Mouse (Mus musculus) embryonic facial prominence, embryonic 11.5 days (tissue): Measurements from ENCODE around the gene R3hdm1. TPM values are rescaled to one million over a fixed set of nuclear protein-coding genes. Genes with fewer than 3 reads are reported as not detected.

Experiments used
- ATAC-seq: fragments of 200-750 bp; cut with Nextera tagmentation; replicated peaks from 2 replicates; pipeline ENCODE4 v1.8.0; 2017; ENCODE audit warnings: low read depth; ENCODE audit not compliant: insufficient number of reproducible peaks, low FRiP score, low TSS enrichment
- DNase-seq: peaks from one replicate; pipeline ENCODE4 v3.0.0-alpha.2; 2015; ENCODE audit warnings: low spot score
- H3K27ac ChIP-seq: fragments of 300-500 bp; sonication (generic); replicated peaks from 2 replicates; pipeline ENCODE4 v1.5.1; 2014; ENCODE audit warnings: mild to moderate bottlenecking, low read depth, low read length, control low read depth
- H3K27me3 ChIP-seq: fragments of 300-500 bp; sonication (generic); 2 replicates; pipeline ENCODE4 v1.6.1; 2014; ENCODE audit warnings: mild to moderate bottlenecking, low read length, moderate library complexity, mixed read lengths; ENCODE audit not compliant: control insufficient read depth, insufficient read depth
- H3K36me3 ChIP-seq: fragments of 300-500 bp; sonication (generic); replicated peaks from 2 replicates; pipeline ENCODE4 v1.6.1; 2014; ENCODE audit warnings: low read depth, mild to moderate bottlenecking, low read length, moderate library complexity, mixed read lengths; ENCODE audit not compliant: control insufficient read depth, insufficient read depth
- H3K4me1 ChIP-seq: fragments of 300-500 bp; sonication (generic); 2 replicates; pipeline ENCODE4 v1.6.1; 2014; ENCODE audit warnings: low read length, mixed read lengths; ENCODE audit not compliant: control insufficient read depth, insufficient read depth
- H3K4me2 ChIP-seq: fragments of 300-500 bp; sonication (generic); 2 replicates; pipeline ENCODE4 v1.6.1; 2014; ENCODE audit warnings: low read depth, mild to moderate bottlenecking, control low read depth, low read length, moderate library complexity
- H3K4me3 ChIP-seq: fragments of 300-500 bp; sonication (generic); 2 replicates; pipeline ENCODE4 v1.5.1; 2014; ENCODE audit warnings: low read depth, low read length, control low read depth
- H3K9ac ChIP-seq: fragments of 300-500 bp; sonication (generic); replicated peaks from 2 replicates; pipeline ENCODE4 v1.6.1; 2014; ENCODE audit warnings: mild to moderate bottlenecking, control low read depth, low read length
- H3K9me3 ChIP-seq: fragments of 300-500 bp; sonication (generic); replicated peaks from 2 replicates; pipeline ENCODE4 v1.6.1; 2016; ENCODE audit warnings: mild to moderate bottlenecking, low read length, inconsistent platforms, mixed read lengths; ENCODE audit not compliant: control insufficient read depth
- WGBS: fragments of 180-500 bp; shearing (Covaris S2); extraction: QIAGEN DNeasy Blood & Tissue Kit; methylation state at CpG from one replicate; pipeline ENCODE4 v1.1.7; 2014; 5-methylcytosine and 5-hydroxymethylcytosine counted together
- polyA plus RNA-seq: library from polyadenylated mRNA; unstranded; fragments of >200 nt; fragmentation: Nextera tagmentation; extraction: Ambion mirVana; gene quantifications from 2 replicates; pipeline ENCODE4 v1.2.1, GENCODE M21; 2014

Gene R3hdm1
- polyA plus RNA-seq = 87.3 and 93.8 TPM in 2 replicates

DNA sequence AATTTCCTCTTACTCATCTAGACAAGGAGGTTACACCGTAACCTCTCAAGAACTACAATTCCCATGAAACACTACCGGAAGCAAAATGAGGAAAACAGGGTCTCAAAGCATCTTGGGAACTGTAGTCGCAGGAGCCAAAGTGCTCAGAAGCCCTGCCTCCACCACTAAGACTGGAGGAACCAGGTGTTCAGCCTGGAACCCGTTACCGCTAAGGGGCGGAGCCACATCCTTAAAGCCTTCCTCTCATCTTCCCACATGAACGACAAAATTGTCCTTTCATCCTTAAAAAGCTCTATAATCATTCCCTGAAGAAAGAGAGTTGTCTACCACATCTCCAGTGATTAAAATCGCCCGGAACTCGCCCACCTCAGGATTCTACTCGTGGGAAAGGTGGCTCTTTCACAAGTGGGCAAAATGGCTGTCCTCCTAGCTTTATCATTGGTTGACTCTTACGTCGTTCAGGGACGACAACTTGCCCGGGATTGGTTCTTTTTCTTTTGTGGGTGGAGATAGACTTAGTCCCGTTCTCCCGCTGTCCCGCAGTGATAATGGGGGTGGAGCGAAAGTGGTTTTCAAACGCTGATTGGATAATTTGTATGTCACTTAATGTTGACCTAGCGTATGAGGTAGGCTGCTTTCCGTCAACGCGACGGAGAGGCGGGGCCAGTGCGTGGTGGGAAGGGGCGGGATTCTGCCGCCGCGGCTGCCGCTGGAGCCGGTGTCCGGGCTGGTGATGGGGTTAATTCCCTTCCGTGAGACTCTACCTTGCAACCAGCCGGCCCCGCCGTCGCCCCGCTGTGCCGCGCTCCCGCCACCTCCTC, at the start of gene R3hdm1, which contains the start of gene Zranb3:
Gene R3hdm1 (plus strand): TSS at position 661 of the 821 bp plus-strand sequence.
Gene Zranb3 (minus strand): TSS at position 407 of the 821 bp plus-strand sequence.
- peak within 1 kb of the TSS; percentile 49 for H3K4me2 ChIP-seq
- peak; percentile 99 for DNase-seq
- peak within 1 kb of the TSS; percentile 89 for H3K4me3 ChIP-seq
- WGBS = under 1% methylated on average over 43 of the region's 43 CpGs
- peak; percentile 95 for ATAC-seq
- no peaks in the 10 kb centered on the region for H3K9me3 ChIP-seq
- H3K27ac ChIP-seq = peak within 1 kb of the TSS; percentile 85
- no peaks in the 10 kb centered on the region for H3K4me1 ChIP-seq
- no peaks in the 10 kb centered on the region for H3K27me3 ChIP-seq
- no peaks in the 10 kb centered on the region for H3K36me3 ChIP-seq
- peak within 1 kb of the TSS; percentile 87 for H3K9ac ChIP-seq

DNA sequence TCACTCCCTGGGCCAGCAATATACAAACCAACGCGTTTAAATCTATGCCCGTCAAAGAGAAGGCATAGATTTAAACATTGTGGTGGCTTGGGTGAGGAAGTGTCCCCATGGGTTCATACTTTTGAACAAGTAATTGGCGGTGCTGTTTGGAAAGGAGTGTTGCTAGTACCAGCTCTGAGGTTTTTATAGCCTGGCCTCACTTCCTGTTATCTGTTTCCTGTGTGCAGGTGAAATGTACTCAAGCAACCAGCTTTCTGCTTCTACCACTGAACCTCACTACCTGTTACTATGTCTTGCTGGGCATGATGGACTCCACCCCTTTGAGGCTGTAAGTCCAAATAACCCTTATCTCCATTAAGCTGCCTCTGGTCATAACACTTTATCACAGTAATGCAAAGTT, 45.8 kb upstream of the R3hdm1 start:
- WGBS = 94% methylated on average over 4 of the region's 4 CpGs
- ATAC-seq (no peak), DNase-seq (no peak)

DNA sequence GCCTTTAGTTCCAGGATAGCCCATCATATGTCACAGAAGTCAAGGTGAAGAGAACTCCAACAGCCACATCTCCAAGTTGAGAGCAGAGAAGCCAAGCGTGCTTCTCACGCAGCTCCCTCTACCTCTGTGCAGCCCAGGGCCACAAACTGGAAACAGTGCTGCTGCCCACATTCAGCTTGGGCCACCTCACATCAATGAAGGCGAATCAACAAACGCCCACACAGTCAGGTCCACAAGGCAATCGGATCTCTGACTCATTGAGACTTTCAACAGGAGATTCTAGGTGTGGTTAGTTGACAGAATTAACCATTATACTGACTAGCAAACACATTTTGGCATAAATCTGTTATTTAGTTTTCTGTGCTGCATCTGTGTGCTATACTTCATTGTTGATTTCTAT, 44.5 kb upstream of the R3hdm1 start:
- no peak overlapping the region for H3K9ac ChIP-seq
- H3K36me3 ChIP-seq = no peaks in the 10 kb centered on the region; the same call in 1 of the 2 replicates
- no peaks in the 10 kb centered on the region for H3K27me3 ChIP-seq
- DNase-seq (no peak), ATAC-seq (no peak)
- H3K4me3 ChIP-seq = no peak overlapping the region
- WGBS = 96% methylated on average over 5 of the region's 5 CpGs
- no peaks in the 10 kb centered on the region for H3K9me3 ChIP-seq
- no peak overlapping the region for H3K27ac ChIP-seq
- H3K4me2 ChIP-seq = no peak overlapping the region
- H3K4me1 ChIP-seq = no peaks in the 10 kb centered on the region

More for the DNA sequence above, 45.8 kb upstream of the R3hdm1 start:
- Histone ChIP-seq H3K36me3 (no peaks in the 10 kb centered on the region; the same call in 1 of the 2 replicates), H3K27me3 (no peaks in the 10 kb centered on the region), H3K4me1 (no peaks in the 10 kb centered on the region), H3K9me3 (no peaks in the 10 kb centered on the region), H3K4me3 (no peak overlapping the region), H3K27ac (no peak overlapping the region), H3K9ac (no peak overlapping the region), H3K4me2 (no peak overlapping the region)

DNA sequence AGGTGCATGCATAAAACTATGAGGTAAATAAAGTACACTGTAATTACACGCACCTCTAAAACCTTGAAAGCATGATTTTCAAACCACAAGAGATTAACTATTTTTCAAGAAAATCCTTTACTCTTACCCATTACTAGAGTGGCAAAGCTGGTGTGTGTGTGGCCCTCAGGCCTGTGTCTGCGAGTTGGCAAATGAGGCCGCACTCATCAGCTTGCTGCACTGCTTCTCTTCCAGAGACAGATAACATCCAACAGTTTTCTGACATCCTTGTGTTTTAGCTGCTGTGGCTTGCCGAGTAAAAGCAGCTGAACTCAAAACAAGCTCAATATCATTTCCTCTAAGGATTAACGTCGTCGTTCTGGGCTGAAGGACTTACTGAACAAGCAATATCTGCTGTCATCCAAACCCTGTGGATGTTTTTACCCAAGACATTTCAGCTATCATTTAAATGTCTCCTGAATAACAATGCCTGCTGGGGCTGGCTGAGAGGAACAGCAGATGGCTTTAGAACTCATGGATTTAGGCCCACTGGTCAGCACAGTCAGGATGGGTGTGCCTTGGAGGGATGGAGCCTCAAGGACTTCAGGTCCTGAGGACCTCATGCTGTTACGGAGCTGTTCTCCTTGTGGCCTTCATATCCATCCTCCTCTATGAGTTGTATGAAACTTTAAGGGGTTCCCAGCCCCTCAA, 42.3 kb upstream of the R3hdm1 start:
- no peaks in the 10 kb centered on the region for H3K4me1 ChIP-seq
- no peak overlapping the region for H3K4me3 ChIP-seq
- DNase-seq (no peak), ATAC-seq (no peak)
- H3K36me3 ChIP-seq = no peaks in the 10 kb centered on the region; the same call in 1 of the 2 replicates
- H3K9me3 ChIP-seq = no peaks in the 10 kb centered on the region
- H3K27ac ChIP-seq = no peak overlapping the region
- H3K27me3 ChIP-seq = no peaks in the 10 kb centered on the region
- no peak overlapping the region for H3K9ac ChIP-seq
- WGBS = 70% methylated on average over 8 of the region's 8 CpGs
- H3K4me2 ChIP-seq = no peak overlapping the region

DNA sequence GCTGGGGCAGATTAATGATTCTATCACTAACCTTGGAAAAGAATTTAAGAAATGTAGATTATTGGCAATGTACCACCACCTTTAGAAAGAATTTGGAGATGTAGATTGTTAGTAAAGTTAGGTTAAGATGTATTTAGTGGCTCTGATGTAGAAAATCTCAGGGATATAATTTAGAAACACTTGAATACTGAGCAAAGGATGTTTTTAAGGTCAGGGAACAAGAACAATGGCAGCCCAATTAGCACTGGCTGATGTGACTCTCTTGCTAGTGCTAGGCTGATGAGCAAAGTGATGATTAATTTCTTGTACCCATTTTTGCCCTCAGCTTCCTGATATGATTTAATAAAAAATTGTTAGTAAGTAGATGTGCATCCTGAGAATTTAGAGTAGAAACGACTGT, 41.7 kb upstream of the R3hdm1 start:
- Histone ChIP-seq H3K27ac (no peak overlapping the region), H3K36me3 (no peaks in the 10 kb centered on the region; the same call in 1 of the 2 replicates), H3K9me3 (no peaks in the 10 kb centered on the region), H3K27me3 (no peaks in the 10 kb centered on the region), H3K9ac (no peak overlapping the region), H3K4me3 (no peak overlapping the region), H3K4me1 (no peaks in the 10 kb centered on the region), H3K4me2 (no peak overlapping the region)
- WGBS = 78% methylated on average over 1 of the region's 1 CpGs
- DNase-seq (no peak), ATAC-seq (no peak)

DNA sequence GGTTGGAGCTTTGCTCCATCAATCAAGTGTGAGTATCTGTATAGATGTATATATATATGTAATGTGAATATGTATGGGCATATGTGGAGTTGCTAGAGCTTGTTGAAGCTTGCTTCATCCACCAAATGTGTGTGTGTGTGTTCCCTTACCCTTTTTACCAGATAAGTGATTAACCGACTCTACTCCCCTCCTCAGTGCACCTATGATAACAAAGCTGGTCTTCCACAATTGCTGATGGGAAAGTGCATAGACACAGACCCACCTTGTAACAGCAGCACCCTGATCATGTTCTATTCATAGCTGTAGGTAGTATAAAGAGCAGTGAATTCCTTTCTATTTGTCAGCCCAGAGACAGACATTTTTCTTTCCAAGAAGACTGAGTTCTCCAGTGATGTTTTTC, 40.9 kb upstream of the R3hdm1 start:
- H3K27me3 ChIP-seq = no peaks in the 10 kb centered on the region
- WGBS = 90% methylated on average over 1 of the region's 1 CpGs
- DNase-seq (no peak), ATAC-seq (no peak)
- H3K9me3 ChIP-seq = no peaks in the 10 kb centered on the region
- H3K36me3 ChIP-seq = no peaks in the 10 kb centered on the region; the same call in 1 of the 2 replicates
- H3K4me3 ChIP-seq = no peak overlapping the region
- H3K27ac ChIP-seq = no peak overlapping the region
- H3K4me1 ChIP-seq = no peaks in the 10 kb centered on the region
- no peak overlapping the region for H3K4me2 ChIP-seq
- H3K9ac ChIP-seq = no peak overlapping the region

DNA sequence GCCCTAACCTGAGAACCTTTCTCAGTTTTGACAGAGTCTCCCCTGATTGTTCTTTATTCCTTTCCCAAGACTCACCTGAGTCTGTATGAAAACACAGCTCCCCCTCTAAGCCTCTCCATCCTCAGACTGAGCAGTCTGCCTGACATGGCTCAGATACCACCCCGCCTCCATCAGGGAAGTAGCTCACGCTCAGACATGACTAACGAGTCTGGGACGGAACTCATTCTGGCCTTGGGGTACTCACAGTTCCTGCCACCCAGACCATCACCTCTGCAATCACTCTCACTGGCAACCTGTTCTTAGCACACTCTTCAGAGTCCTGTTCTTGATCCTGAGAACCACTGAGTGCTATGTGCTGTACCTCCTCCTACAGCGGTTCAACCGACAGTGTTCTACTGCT, 38.4 kb upstream of the R3hdm1 start:
- no peaks in the 10 kb centered on the region for H3K27me3 ChIP-seq
- WGBS = 91% methylated on average over 6 of the region's 6 CpGs

DNA sequence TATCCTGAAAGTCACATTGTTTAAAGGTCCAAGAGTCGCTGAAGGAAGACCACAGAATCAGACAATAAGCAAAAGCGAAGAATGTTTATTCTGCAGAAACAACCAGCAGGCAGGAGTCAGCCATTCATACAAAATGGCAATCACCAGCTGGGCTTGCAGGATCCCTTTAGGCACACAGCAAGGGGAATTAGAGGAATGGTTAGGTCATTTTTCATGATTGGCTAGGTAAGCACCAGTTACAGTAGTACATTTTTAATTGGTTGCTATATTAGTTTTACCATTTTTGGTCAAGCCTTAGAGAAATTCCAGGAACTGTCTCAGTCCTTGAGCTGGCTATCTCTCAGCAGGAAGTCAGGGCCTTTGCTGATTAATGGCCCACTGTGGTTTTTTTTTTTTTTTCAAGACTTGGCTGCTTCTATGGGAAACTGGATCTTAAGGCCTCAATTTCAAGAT, 34.1 kb upstream of the R3hdm1 start:
- no peaks in the 10 kb centered on the region for H3K4me1 ChIP-seq
- ATAC-seq = no peak
- no peak for DNase-seq
- no peak overlapping the region for H3K4me2 ChIP-seq
- no peak overlapping the region for H3K27ac ChIP-seq
- no peak overlapping the region for H3K9ac ChIP-seq
- no peaks in the 10 kb centered on the region for H3K9me3 ChIP-seq
- H3K4me3 ChIP-seq = no peak overlapping the region
- WGBS = 77% methylated on average over 2 of the region's 2 CpGs
- H3K27me3 ChIP-seq = no peaks in the 10 kb centered on the region
- no peaks in the 10 kb centered on the region for H3K36me3 ChIP-seq

More for the DNA sequence above, 38.4 kb upstream of the R3hdm1 start:
- ATAC-seq (no peak), DNase-seq (no peak)
- Histone ChIP-seq H3K4me1 (no peaks in the 10 kb centered on the region), H3K9me3 (no peaks in the 10 kb centered on the region), H3K4me3 (no peak overlapping the region), H3K4me2 (no peak overlapping the region), H3K27ac (no peak overlapping the region), H3K9ac (no peak overlapping the region), H3K36me3 (no peaks in the 10 kb centered on the region)
